Mouse (Mus musculus) heart, postnatal 0 days (tissue): Measurements from ENCODE around the gene Agap3.

Experiments used
- CTCF ChIP-seq: IDR thresholded peaks from 2 replicates; pipeline ENCODE4 v1.5.1; 2016; ENCODE audit warnings: antibody characterized with exemption, control low read depth, low read depth
- EP300 ChIP-seq: IDR thresholded peaks from 2 replicates; pipeline ENCODE4 v1.6.1; 2016; ENCODE audit warnings: antibody characterized with exemption, low read depth

GRCm38 (mm10) chr5:24486738-24487137, 34.8 kb downstream of the Agap3 start:
- no peak for TF ChIP-seq CTCF
- no peak for TF ChIP-seq EP300
